Mouse (Mus musculus) CD4-positive helper T cell, adult 2 months (primary cell): ENCODE data around the gene Vars.
A peak's percentile ranks its signal among the peaks of the same experiment; 100 is the strongest.
"Not testable (repeated sequence)": the region's sequence is repeated elsewhere in the genome, so short reads cannot be mapped to it uniquely, and the experiment has no call there.

Experiments
- DNase-seq: peaks from one replicate; pipeline ENCODE4 v3.0.0-alpha.2; 2012; ENCODE audit warnings: low read depth, missing footprints, low spot score

Vars gene

GRCm38 (mm10) chr17:35003022-35003838, 2.4 kb downstream of the Vars start:
- no peak for DNase-seq

DNA sequence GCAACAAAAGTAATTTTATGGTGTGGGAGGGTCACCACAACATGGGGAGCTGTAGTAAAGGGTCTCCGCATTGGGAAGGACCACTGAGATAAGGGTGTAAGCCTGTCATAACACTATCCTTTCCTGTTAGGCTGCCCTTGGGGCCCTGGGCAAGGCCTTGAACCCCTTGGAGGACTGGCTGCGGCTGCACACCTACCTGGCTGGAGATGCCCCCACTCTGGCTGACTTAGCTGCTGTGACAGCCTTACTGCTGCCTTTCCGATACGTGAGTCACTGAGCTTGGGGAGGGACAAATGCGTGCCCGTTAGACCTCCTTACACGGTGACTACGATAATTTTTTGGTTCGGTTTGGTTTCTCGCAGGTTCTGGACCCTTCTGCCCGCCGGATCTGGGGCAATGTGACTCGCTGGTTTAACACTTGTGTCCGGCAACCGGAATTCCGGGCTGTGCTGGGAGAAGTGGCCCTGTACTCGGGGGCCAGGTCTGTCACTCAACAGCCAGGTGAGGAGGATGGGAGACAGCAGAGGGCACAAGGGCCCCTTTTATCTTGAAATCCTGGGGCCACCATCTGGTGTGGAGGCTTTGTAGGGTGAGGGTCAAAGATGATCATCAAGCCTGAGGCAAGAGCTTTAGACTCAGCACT, 3.4 kb downstream of the Vars start:
- DNase-seq, result no peak

- DNase-seq, result no peak
Measured at GRCm38 (mm10) chr17:35005158-35005557, 4.4 kb downstream of the Vars start.

- DNase-seq, result not testable (repeated sequence)
Measured at GRCm38 (mm10) chr17:35005902-35006301, 5.1 kb downstream of the Vars start.

DNA sequence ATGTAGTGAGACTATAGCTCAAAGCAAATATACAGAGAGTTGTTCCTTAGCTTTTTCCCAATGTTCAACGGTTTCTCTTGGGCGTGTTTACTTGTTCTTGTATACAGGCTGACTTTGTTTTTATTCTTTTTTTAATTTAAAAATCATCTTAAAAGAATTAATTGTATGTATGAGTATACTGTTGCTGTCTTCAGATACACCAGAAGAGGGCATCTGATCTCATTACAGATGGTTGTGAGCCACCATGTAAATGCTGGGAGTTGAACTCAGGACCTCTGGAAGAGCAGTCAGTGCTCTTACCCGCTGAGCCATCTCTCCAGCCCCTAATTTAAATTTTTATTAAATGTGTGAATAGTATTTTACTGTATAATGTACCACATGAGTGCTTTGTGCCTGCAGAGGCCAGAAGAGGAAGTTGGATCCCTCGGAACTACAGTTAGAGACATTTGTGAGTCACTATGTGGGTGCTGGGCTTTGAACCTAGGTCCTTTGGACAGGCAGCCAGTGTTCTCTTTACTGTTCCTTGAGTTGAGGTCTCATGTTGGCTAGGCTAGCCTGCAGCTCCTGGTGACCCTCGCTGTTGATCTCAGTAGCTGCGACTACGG, 6.7 kb downstream of the Vars start:
- DNase-seq, result no peak

GRCm38 (mm10) chr17:35009586-35009985, 8.8 kb downstream of the Vars start:
- DNase-seq, result no peak

DNA sequence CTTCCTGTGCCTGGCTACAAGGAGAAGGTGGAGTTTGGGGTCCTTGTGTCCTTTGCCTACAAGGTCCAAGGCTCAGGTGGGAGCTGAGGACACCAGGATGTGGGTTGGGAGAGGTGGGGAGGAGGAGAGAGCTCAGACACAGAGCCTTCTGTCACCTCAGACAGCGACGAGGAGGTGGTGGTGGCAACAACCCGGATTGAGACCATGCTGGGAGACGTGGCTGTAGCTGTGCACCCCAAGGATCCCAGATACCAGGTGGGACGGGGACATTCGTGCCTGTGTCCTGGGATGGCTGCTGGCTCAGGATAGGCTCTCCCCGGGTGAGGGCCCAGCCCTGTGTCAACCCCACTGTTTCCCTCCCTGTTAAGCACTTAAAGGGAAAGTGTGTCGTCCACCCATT, 10.7 kb downstream of the Vars start:
- no peak for DNase-seq

- no peak for DNase-seq
Measured at GRCm38 (mm10) chr17:35012430-35012829, 11.6 kb downstream of the Vars start.

- no peak for DNase-seq
Measured at GRCm38 (mm10) chr17:35013221-35013620, 12.4 kb downstream of the Vars start.

GRCm38 (mm10) chr17:35015296-35015695, 14.5 kb downstream of the Vars start:
- no peak for DNase-seq

- no peak for DNase-seq
Measured at GRCm38 (mm10) chr17:35016376-35016775, 15.6 kb downstream of the Vars start, which contains the start of gene Vwa7. TSS of gene Vwa7 (plus strand) at chr17:35016579.

DNA sequence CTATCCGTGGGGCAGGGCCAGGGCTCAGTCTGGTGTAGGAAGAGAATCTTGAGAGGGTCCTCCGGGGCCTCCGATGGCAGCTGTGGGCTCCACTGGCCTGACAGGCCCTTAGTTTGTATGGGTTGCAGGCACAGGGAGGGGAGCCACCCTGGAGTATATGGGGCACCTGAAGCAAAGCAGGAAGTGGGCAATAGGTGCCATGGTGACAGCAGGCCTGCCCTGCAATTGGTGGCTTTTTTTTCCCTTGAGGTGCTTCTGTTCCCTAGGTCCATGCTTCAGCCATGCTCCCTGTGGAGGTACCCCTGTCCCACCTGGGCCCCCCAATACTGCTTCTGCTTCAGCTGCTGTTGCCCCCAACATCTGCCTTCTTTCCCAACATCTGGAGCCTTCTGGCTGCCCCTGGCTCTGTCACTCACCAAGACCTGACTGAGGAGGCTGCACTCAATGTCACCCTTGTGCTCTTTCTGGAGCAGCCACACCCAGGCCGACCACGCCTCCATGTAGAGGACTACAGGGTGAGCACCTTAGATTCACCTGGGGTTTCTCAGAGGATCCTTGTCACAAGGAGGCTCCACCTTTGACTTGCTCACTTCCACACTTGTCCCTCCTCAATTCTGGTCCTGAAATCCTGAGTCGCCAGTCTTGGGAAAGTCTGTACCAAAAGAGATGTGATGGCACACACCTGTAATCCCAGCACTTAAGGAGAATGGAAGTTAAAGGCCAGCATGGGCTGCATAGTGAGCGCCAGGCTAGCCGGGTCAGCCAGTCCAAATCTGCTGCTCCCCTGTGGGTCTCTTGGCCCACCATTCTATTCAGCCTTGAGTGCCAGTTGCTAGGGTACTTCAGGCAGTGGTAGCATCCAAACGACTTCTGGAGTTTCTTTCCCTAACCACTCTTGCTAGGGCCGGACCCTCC, 16.3 kb downstream of the Vars start:
- peak; percentile 30 for DNase-seq

GRCm38 (mm10) chr17:35017706-35018030, 16.9 kb downstream of the Vars start:
- no peak for DNase-seq

DNA sequence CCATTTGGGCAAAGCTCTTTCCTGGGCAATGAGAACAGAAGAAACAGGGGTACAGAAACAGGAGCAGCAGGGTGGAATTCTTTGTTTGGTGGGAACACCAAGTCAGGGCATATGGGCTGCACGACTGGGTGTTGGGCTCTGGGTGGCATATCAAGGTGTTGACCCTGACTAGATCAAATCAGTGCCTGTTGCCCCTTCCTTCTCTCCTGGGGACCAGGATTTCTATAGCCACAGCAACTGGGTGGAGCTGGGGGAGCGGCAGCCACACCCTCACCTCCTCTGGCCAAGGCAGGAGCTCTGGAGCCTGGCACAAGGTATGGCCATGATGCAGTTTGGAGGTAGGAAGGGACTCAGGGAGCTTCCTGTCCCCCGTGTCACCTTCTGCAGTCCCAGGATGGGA, 17.4 kb downstream of the Vars start:
- DNase-seq, result no peak

- no peak for DNase-seq
Measured at GRCm38 (mm10) chr17:35019894-35020293, 19.1 kb downstream of the Vars start.

DNA sequence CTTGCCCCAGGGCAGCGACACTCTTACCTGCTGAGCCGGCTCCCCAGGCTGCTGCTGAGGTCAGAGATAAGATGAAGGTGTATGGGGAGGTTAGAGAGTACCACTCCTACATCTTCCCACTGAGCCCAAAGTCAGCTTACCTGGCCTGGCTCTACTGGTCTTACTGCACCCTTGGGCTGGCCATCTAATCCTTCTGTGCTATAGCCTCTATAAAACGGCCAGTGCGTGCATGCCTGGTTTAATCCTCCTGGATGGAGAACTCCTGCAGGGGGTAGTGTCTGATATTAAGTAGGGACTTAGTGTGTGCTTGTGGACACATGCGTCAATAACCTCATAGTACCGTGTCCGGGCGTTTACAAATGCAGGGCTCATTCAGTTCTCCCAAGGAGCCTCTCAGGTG, 19.8 kb downstream of the Vars start:
- no peak for DNase-seq

- DNase-seq, result peak; percentile 81
Measured at GRCm38 (mm10) chr17:35021163-35021808, 20.5 kb downstream of the Vars start.

- DNase-seq, result no peak
Measured at GRCm38 (mm10) chr17:35021842-35022477, 21.2 kb downstream of the Vars start.

- DNase-seq, result no peak
Measured at GRCm38 (mm10) chr17:35022541-35023060, 21.8 kb downstream of the Vars start.

- DNase-seq, result no peak
Measured at GRCm38 (mm10) chr17:35023221-35023620, 22.4 kb downstream of the Vars start.

GRCm38 (mm10) chr17:35023756-35024155, 23.0 kb downstream of the Vars start:
- DNase-seq, result no peak
